Mouse (Mus musculus) WW6 (cell line): ENCODE measurements around the gene Arhgap15.

Experiments used
- DNase-seq: peaks from one replicate; pipeline ENCODE4 v3.0.0-alpha.2; 2013; ENCODE audit warnings: low read depth, low spot score

The Arhgap15 gene

GRCm38 (mm10) chr2:44349101-44349500 is 600.5 kb downstream of the Arhgap15 start:
- no peak for DNase-seq

- no peak for DNase-seq
These were observed 604.3 kb downstream of the Arhgap15 start for GRCm38 (mm10) chr2:44352885-44353284.

- no peak for DNase-seq
These were observed 605.0 kb downstream of the Arhgap15 start for GRCm38 (mm10) chr2:44353594-44353993.

GRCm38 (mm10) chr2:44354786-44355185 is 606.2 kb downstream of the Arhgap15 start:
- DNase-seq: no peak

- DNase-seq: no peak
These were observed 606.7 kb downstream of the Arhgap15 start for GRCm38 (mm10) chr2:44355316-44355715.

GRCm38 (mm10) chr2:44356248-44356886 is 607.7 kb downstream of the Arhgap15 start:
- no peak for DNase-seq

GRCm38 (mm10) chr2:44356887-44357251 is 608.2 kb downstream of the Arhgap15 start:
- DNase-seq: no peak

GRCm38 (mm10) chr2:44380225-44380624 is 631.6 kb downstream of the Arhgap15 start:
- DNase-seq: no peak

GRCm38 (mm10) chr2:44384541-44384940 is 635.9 kb downstream of the Arhgap15 start:
- no peak for DNase-seq

- no peak for DNase-seq
These were observed 640.9 kb downstream of the Arhgap15 start for GRCm38 (mm10) chr2:44389556-44389955.

- DNase-seq: no peak
These were observed 645.2 kb downstream of the Arhgap15 start for GRCm38 (mm10) chr2:44393789-44394188.

GRCm38 (mm10) chr2:44394956-44395501 is 646.4 kb downstream of the Arhgap15 start:
- DNase-seq: no peak

GRCm38 (mm10) chr2:44395577-44395976 is 647.0 kb downstream of the Arhgap15 start:
- no peak for DNase-seq

- no peak for DNase-seq
These were observed 648.6 kb downstream of the Arhgap15 start for GRCm38 (mm10) chr2:44397209-44397608.

GRCm38 (mm10) chr2:44397735-44398337 is 649.2 kb downstream of the Arhgap15 start:
- no peak for DNase-seq

GRCm38 (mm10) chr2:44399191-44399926 is 650.7 kb downstream of the Arhgap15 start:
- DNase-seq: no peak

GRCm38 (mm10) chr2:44401704-44402422 is 653.2 kb downstream of the Arhgap15 start:
- no peak for DNase-seq

- no peak for DNase-seq
These were observed 663.0 kb downstream of the Arhgap15 start for GRCm38 (mm10) chr2:44411660-44412059.

GRCm38 (mm10) chr2:44416331-44416730 is 667.7 kb downstream of the Arhgap15 start:
- no peak for DNase-seq

- DNase-seq: no peak
These were observed 671.1 kb downstream of the Arhgap15 start for GRCm38 (mm10) chr2:44419547-44420225.

- no peak for DNase-seq
These were observed 681.9 kb downstream of the Arhgap15 start for GRCm38 (mm10) chr2:44430521-44430920.
